Mouse (Mus musculus): ENCODE measurements around the gene Psap.
A peak's percentile ranks its signal among the peaks of the same experiment; 100 is the strongest.

The Psap gene

GRCm38 (mm10) chr10:60287726-60288125, 10.3 kb downstream of the Psap start:
- no peak for DNase-seq (ENCODE audit: extremely low spot score, low spot score)

- no peak for DNase-seq (ENCODE audit: extremely low spot score, low spot score)
Observed at GRCm38 (mm10) chr10:60289216-60289615, 11.8 kb downstream of the Psap start.

- no peak for DNase-seq (ENCODE audit: extremely low spot score, low spot score)
Observed at GRCm38 (mm10) chr10:60290026-60290738, 12.8 kb downstream of the Psap start.

- no peak for DNase-seq (ENCODE audit: extremely low spot score, low spot score)
Observed at GRCm38 (mm10) chr10:60290739-60291110, 13.3 kb downstream of the Psap start.

GRCm38 (mm10) chr10:60292209-60292608, 14.8 kb downstream of the Psap start:
- no peak for DNase-seq (ENCODE audit: extremely low spot score, low spot score)

- no peak for DNase-seq (ENCODE audit: extremely low spot score, low spot score)
Observed at GRCm38 (mm10) chr10:60294621-60295020, 17.2 kb downstream of the Psap start.

- no peak for DNase-seq (ENCODE audit: extremely low spot score, low spot score)
Observed at GRCm38 (mm10) chr10:60295356-60295755, 17.9 kb downstream of the Psap start.

- no peak for DNase-seq (ENCODE audit: extremely low spot score, low spot score)
Observed at GRCm38 (mm10) chr10:60296027-60296426, 18.6 kb downstream of the Psap start.

- no peak for DNase-seq (ENCODE audit: extremely low spot score, low spot score)
Observed at GRCm38 (mm10) chr10:60299636-60300035, 22.2 kb downstream of the Psap start.

- no peak for DNase-seq (ENCODE audit: extremely low spot score, low spot score)
Observed at GRCm38 (mm10) chr10:60303419-60303818, 26.0 kb downstream of the Psap start.

- peak; percentile 77 for DNase-seq (ENCODE audit: extremely low spot score, low spot score)
Observed at GRCm38 (mm10) chr10:60304854-60305628, 27.6 kb downstream of the Psap start.

GRCm38 (mm10) chr10:60310629-60311028, 33.2 kb downstream of the Psap start:
- no peak for DNase-seq (ENCODE audit: extremely low spot score, low spot score)

GRCm38 (mm10) chr10:60313606-60314005, 36.2 kb downstream of the Psap start:
- no peak for DNase-seq (ENCODE audit: extremely low spot score, low spot score)

- no peak for DNase-seq (ENCODE audit: extremely low spot score, low spot score)
Observed at GRCm38 (mm10) chr10:60316166-60316565, 38.7 kb downstream of the Psap start.

GRCm38 (mm10) chr10:60328963-60329650, 51.7 kb downstream of the Psap start:
- DNase-seq (ENCODE audit: extremely low spot score, low spot score), result no peak

GRCm38 (mm10) chr10:60334583-60334982, 57.2 kb downstream of the Psap start:
- DNase-seq (ENCODE audit: extremely low spot score, low spot score), result no peak

GRCm38 (mm10) chr10:60335021-60335420, 57.6 kb downstream of the Psap start:
- no peak for DNase-seq (ENCODE audit: extremely low spot score, low spot score)

GRCm38 (mm10) chr10:60341528-60341927, 64.1 kb downstream of the Psap start:
- DNase-seq (ENCODE audit: extremely low spot score, low spot score), result no peak

- no peak for DNase-seq (ENCODE audit: extremely low spot score, low spot score)
Observed at GRCm38 (mm10) chr10:60344111-60344510, 66.7 kb downstream of the Psap start.

- no peak for DNase-seq (ENCODE audit: extremely low spot score, low spot score)
Observed at GRCm38 (mm10) chr10:60346056-60346455, 68.6 kb downstream of the Psap start.

- peak; percentile 82 for DNase-seq (ENCODE audit: extremely low spot score, low spot score)
Observed at GRCm38 (mm10) chr10:60346701-60347405, 69.4 kb downstream of the Psap start, which contains the start of gene Vsir. Gene Vsir, plus strand, starts transcription at chr10:60346851.

Data from neural tube, embryonic 10.5 days (tissue).